Mouse (Mus musculus): ENCODE data around the gene Fam110c. TPM values are rescaled to one million over a fixed set of nuclear protein-coding genes. Genes with fewer than 3 reads are reported as not detected.

Gene Fam110c
- 0.63 and 2.5 TPM in 2 replicates for total RNA-seq (2017)

DNA sequence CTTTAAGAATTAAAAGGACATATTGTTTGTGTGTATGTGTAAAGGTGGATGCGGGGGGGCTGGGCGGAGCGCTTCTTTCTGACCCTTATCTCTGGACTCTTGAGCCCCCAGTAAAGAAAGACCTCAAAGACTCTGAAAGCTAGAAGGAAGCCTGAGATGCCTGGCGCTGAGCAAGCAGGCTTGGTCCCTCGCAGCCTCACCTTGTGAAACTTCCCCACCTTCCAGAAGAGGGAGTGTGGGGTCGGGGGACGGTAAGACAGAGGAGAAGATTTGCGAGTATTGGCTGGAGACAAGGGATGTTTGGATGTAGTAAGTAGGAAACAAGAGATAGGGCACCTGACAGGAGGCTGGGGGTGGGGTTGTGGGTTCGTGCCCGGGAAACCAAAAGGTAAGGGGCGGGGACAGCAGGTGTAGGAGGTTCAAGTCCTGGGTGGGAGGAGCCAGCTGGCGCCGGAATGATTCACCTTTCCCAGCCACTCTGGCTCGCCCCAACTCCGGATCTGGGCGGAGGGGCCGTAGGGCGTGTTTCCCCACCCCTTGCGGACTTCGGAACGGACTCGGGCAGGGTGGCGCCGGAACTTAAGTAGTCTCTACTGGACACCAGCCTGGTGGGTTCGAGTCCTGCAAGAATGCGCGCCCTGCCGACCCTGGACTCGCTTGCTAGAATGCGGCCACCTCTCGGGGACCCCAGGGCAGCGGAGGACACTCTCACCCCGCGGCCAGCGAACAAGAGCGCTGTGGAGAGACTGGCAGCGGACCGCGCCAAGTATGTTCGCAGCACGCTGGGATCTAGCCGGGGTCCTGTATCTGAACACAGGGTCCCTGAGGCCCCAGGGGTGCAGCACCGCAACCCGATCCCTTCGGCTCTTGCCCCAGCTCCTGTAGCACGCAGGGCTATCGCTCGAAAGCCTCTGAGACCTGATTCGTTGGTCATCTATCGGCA lies at the start of gene Fam110c:
TSS of gene Fam110c (plus strand) at position 450 of the 943 bp plus-strand sequence.
- peak; percentile 24 for ATAC-seq (replicated peaks; ENCODE audit: low read depth, poor library complexity, severe bottlenecking)

DNA sequence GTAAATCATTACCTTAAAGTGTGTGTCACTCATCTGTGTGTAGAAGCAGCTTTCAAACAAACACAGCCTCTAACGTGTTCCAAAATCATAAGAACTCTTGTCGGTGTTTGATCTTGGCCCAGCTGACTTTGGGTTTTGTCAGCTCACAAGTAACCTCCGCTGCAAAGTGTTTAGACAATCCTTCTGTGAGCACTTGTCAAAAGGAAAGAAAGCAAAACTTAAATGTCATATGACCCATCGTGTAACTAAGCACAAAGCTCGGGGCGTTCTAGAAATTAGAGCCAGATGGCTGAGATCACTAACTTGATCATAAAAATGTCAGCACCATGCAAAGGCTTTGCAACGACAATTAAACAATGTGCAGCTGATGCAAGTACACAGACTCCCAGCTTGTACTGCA lies 47.2 kb upstream of the Fam110c start:
- ATAC-seq (replicated peaks; ENCODE audit: low read depth, poor library complexity, severe bottlenecking), result no peak

GRCm38 (mm10) chr12:31052066-31052465 lies 21.6 kb upstream of the Fam110c start:
- no peak for ATAC-seq (replicated peaks; ENCODE audit: low read depth, poor library complexity, severe bottlenecking)

- no peak for ATAC-seq (replicated peaks; ENCODE audit: low read depth, poor library complexity, severe bottlenecking)
Measured at GRCm38 (mm10) chr12:31056291-31056864, 17.3 kb upstream of the Fam110c start.

DNA sequence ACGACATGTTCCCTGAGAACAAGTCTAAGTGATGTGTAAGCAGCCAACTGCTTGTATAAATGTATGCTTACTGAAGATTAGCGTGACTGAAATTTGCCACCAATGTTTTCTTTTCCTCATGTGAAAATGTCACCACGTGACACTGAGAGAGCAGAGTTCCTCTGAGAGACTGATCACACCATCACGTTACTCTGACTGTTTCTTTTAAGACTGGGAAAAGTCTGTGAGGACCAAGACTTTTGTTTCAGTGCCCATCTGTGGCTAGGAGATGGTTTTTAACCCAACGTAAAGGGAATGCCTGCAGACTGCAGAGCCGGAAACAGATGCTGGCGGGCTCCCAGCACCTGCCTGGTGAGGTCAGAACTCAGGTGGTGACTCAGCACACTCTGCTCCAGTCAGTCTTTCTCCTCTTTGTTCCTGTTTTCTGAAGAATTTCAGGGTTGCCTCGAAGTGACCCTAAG lies 14.2 kb upstream of the Fam110c start:
- peak; percentile 97 for ATAC-seq (replicated peaks; ENCODE audit: low read depth, poor library complexity, severe bottlenecking)

DNA sequence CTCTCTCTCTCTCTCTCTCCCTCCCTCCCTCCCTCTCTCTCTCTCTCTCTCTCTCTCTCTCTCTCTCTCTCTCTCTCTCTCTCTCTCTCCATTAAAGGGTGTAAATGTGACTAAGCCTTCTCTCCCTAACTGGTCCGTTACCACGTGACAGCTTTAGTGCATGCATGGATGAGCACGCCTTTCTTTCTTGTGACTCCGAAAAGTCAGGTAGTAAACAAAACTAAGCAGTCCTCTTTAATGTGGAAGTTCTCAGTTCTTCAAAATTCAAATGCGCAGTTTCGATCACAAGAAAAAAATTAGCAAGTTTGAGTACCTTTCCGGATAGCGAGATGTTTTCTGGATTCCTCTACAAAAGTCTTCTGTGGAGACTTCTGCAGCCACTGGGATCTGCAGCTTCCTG lies 13.4 kb upstream of the Fam110c start:
- ATAC-seq (replicated peaks; ENCODE audit: low read depth, poor library complexity, severe bottlenecking), result no peak

DNA sequence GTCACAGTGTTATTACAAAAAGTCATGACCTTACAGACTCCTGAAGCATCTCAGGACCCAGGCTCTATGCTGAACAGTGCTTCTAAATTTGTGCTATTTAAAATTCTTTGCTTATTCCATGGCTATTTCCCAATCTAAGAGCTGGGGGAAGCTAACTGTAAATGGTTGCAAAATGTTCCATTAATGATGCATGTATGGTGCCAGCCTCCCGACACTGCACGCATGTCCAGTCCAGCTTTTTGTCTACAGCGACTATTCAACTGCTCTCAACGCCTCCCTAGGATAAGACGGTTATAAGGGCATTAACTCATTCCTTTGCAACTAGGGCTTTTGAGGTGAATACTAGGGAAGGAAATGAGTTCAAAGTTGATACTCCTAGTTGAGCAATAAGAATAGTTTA lies 2.4 kb upstream of the Fam110c start:
- ATAC-seq (replicated peaks; ENCODE audit: low read depth, poor library complexity, severe bottlenecking), result no peak

DNA sequence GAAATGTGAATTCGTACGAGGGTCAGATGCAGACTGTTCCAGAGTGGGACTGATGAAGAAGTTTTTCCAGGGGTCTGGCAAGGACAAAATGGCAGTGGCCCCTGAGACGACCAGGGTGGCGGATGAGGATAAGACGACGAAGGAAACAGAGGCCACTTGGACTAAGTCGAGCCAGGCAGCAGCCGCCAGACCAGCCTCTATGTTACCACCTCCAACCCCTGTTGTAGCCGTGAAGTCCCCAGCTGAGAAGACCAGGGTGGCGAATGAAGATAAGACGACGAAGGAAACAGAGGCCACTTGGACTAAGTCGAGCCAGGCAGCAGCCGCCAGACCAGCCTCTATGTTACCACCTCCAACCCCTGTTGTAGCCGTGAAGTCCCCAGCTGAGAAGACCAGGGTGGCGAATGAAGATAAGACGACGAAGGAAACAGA lies 710 bp downstream of the Fam110c start:
- peak; percentile 84 for ATAC-seq (replicated peaks; ENCODE audit: low read depth, poor library complexity, severe bottlenecking)

DNA sequence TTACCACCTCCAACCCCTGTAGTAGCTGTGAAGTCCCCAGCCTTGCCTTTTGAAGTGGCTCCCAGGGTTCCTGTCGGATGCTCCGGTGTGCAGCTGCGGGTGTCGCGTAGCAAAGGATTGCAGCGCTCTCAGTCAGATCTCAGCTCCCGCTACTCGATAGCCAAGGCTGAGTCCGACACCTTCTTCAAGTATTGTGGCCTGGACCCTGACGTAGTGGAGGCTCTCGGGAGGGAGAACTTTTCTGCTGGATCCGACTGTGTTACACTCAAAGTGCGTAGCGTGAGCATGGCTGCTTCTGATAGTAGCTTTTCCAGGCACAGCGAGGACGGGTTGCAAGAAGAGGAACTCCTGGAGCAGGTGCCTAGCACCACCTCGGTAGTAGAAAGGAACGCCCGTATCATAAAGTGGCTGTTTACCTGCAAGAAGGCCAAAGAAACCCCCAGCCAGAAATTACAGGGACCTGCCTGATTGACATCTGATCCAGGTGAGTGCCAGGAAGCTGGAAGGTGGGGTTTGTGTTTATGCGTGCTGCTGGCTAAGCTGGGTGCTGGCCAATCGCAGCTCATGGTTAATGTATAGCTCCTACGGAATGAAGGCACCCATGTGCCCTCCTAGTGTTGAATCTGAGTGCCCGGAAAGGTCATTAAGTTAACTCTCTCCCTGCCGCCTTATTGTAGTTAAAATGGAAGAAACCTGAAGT lies 1.3 kb downstream of the Fam110c start:
- peak; percentile 41 for ATAC-seq (replicated peaks; ENCODE audit: low read depth, poor library complexity, severe bottlenecking)

DNA sequence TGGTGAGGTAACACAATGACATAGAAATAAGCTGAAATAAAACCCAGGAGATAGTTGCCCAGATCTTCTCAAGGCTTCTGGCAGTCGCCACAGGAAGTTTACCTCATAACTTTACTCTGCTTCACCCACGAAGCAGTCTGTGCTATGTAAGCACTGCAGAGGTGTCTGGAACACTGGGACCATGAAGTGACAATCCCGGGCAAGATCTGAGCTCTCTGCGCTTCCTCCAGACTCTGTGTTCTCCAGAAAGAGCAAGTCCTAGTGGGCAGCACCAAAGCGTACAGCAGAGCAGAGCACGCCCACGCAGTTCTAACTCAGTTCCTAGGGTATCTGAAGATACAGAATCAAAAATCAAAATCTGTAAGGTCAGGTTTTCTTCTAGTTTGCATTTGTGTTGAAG lies 3.4 kb downstream of the Fam110c start:
- no peak for ATAC-seq (replicated peaks; ENCODE audit: low read depth, poor library complexity, severe bottlenecking)

DNA sequence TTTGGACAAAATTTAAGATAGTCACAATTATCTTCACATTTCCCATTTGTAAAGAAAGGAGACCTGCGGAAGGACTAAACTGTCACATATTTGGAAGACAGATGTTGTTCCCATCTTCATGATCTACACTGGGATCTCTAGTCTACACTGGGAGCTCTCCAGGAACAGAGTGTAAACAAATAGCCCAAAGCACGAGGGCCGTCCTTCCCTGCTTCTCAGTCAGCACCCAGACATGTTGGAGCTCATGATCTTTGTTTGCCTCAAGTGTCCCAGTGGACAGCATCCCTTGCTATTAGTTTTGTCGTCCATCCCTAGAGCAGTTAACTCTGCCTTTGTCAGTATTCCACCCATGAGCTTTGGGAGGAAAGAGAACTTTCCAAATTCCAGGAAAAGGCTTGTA lies 4.4 kb downstream of the Fam110c start:
- ATAC-seq (replicated peaks; ENCODE audit: low read depth, poor library complexity, severe bottlenecking), result no peak

- no peak for ATAC-seq (replicated peaks; ENCODE audit: low read depth, poor library complexity, severe bottlenecking)
Measured at GRCm38 (mm10) chr12:31080352-31080751, 6.7 kb downstream of the Fam110c start.

DNA sequence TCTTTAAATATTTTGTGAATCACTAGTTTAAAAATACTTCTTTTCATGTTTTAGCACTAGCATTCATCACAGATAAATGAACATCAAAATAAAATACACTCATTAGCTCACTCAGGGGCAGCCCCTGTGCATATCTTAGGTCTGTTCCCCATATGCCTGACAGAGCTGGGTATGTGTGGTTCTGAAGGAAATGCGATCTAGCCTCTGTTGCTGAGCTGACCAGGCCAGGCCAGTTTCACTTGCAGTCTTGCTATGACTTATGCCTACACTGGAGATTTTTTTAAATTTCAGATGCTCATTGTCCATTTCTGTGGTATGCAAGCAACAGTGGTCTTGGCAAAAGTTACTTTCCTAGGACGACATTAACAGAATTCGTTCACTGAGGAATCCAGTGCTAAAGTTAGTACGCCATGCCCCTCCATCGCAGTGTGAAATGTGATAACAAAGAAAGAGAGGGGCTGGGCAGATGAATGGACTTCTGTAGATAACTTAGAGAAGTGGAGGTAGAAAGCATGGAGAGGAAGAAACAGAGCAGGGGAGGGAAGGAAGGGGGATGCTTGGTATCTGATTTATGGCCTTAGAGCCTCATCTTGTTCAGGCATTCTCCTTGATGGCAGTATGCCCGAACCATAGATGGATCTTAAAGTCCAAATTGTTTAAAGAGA lies 7.4 kb downstream of the Fam110c start:
- ATAC-seq (replicated peaks; ENCODE audit: low read depth, poor library complexity, severe bottlenecking), result no peak

DNA sequence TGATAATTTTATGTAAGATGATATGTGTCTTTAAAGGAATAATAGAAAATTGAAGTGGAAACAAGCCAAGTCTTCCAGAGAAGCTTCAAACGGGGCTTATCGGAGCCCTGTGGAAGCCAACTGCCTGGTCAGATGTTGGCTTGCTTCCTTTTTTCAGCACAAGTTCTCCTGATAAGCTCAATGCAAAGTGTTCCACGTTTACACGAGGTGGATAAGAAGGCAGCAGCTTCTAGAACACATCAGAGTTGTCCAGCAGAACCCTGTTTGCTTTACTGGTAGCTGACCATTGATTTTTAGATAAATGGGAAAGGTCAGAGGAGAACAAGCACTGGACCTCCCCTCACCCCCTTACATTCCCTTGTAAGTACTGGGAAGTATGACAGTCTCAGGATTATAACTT lies 9.3 kb downstream of the Fam110c start:
- peak; percentile 45 for ATAC-seq (replicated peaks; ENCODE audit: low read depth, poor library complexity, severe bottlenecking)

DNA sequence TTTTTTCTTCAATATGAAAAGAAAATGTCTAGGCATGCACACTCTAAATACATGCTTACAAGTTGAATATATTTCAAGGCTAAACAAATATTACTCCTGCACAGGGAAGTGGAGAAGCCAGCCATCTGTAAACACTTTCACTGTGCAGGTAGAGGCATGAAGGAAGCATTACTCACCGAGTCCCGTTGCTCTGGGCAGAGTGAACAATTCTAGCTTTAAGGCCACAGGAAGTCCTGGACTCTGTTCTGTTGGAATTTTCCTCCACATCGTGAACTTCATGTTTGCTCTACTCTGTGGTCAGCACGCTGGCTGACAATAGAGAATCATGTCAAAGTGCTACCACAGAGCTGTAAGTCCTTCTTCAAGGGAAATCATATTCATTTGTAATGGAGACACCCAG lies 9.7 kb downstream of the Fam110c start:
- no peak for ATAC-seq (replicated peaks; ENCODE audit: low read depth, poor library complexity, severe bottlenecking)

DNA sequence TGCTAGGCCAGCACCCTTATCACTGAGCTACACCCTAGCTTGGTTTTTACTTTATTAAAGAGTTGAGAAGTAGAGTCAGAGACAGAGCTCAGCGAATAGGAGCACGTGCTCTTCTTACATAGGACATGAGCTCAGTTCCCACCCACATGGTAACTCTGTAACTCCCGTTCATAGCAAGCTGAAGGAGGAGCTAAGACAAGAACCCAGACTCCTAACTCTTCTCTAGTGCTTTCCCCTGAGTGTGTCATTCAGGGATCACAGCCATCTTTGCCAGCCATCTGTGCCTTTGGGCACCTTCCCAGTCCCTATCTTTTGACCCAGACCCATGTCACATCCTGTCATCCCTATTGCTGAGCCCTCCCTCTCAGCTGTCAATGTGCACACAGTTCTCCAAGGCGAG lies 13.4 kb downstream of the Fam110c start:
- ATAC-seq (replicated peaks; ENCODE audit: low read depth, poor library complexity, severe bottlenecking), result peak; percentile 85

GRCm38 (mm10) chr12:31090401-31090800 lies 16.7 kb downstream of the Fam110c start:
- ATAC-seq (replicated peaks; ENCODE audit: low read depth, poor library complexity, severe bottlenecking), result no peak

DNA sequence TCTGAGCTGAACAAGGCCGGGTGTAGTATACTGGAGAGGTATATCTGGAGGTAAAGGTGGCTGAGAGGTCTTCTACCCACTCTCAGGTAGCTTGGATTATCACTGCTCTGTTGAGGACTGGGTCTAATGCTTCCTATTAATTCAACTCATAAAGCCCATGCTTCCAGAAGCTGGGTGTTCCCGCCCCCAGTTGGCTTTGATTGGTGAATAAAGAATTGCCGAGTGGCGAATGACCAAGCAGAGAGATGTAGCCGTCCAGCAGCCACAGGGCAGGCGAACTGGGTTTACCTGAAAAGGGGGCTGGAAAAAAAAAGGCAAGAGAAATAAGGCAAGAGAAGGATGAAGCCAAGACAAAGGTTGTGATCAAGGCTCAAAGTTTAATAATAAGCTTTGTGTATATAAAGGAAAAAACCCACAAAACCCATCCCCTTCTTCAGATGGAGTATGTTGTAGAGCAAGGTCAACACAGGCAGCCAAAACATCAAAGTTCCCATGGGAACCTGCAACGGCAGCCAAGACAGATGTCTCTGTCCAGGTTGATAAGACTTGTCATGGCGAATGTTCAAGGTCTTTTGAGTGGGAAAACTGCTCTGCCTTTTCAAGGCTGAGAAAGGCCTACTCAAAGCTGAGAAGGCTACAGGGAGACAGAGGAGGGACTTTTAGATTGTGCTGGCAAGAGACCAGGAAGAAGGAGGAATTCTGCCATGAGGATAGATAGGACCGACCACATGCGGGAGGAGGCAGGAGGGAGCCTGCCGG lies 17.4 kb downstream of the Fam110c start:
- no peak for ATAC-seq (replicated peaks; ENCODE audit: low read depth, poor library complexity, severe bottlenecking)

- ATAC-seq (replicated peaks; ENCODE audit: low read depth, poor library complexity, severe bottlenecking), result no peak
Measured at GRCm38 (mm10) chr12:31092481-31092880, 18.8 kb downstream of the Fam110c start.

GRCm38 (mm10) chr12:31097185-31097584 lies 23.5 kb downstream of the Fam110c start:
- no peak for ATAC-seq (replicated peaks; ENCODE audit: low read depth, poor library complexity, severe bottlenecking)

Measured in common myeloid progenitor, adult 5-6 weeks (primary cell).